Comparison of ENCODE assay signal across 8 mouse cellular contexts in genomic region chr17:64685216-64685903, GRCm38 (mm10).
DNase-seq lines count a peak whose midpoint lies in the region; ATAC-seq lines count a peak whose summit lies in the region.
"Had no signal": no experiment of that assay in that cellular context is flagged by ENCODE, and none has a peak within 500 bp of the region (broad histone marks: within the 10 kb centered on the region; RNA-seq: fewer than 3 reads in every experiment).

No protein-coding gene starts in this region.

- DNase-seq in urinary bladder, adult 2 months (ENCODE audit: low spot score) = peak; percentile 21
- no peak for DNase-seq in urinary bladder, postnatal 4 days (ENCODE audit: low spot score in 2 of 2)
- peak; percentile 37 for DNase-seq in fibroblast of lung, adult 2 months (ENCODE audit: low read depth)
- DNase-seq in kidney, postnatal 14 days = peak; percentile 52
- no peak for DNase-seq in testis, postnatal 14 days (ENCODE audit: low spot score)
- DNase-seq in MN1 (ENCODE audit: low spot score) = no peak

- no peak for ATAC-seq in megakaryocyte, adult 5-6 weeks (ENCODE audit: poor library complexity, severe bottlenecking)
- ATAC-seq: Patski had no signal

Comparison
In these comparisons a context has a peak if more than half of its experiments do, and no peak if none do; other contexts are left out.
1. DNase-seq: peak in urinary bladder, adult 2 months (single experiment), fibroblast of lung, adult 2 months (single experiment) and kidney, postnatal 14 days (single experiment); none in urinary bladder, postnatal 4 days (0 of 2), testis, postnatal 14 days (single experiment) and MN1 (single experiment).